Mouse (Mus musculus) forebrain, embryonic 15.5 days (tissue): Measurements from ENCODE around the gene Sik3. TPM values are rescaled to one million over a fixed set of nuclear protein-coding genes. Genes with fewer than 3 reads are reported as not detected.
A peak's percentile ranks its signal among the peaks of the same experiment; 100 is the strongest.

Source experiments
- ATAC-seq: fragments of 200-750 bp; cut with Nextera tagmentation; replicated peaks from 2 replicates; pipeline ENCODE4 v1.8.0; 2017; ENCODE audit warnings: mild to moderate bottlenecking, moderate TSS enrichment, moderate library complexity
- H3K27ac ChIP-seq: fragments of 300-500 bp; sonication (generic); replicated peaks from 2 replicates; pipeline ENCODE4 v1.5.1; 2015; ENCODE audit warnings: mild to moderate bottlenecking, inconsistent platforms
- H3K27me3 ChIP-seq: fragments of 300-500 bp; sonication (generic); 2 replicates; pipeline ENCODE4 v1.6.1; 2015; ENCODE audit warnings: inconsistent platforms
- H3K36me3 ChIP-seq: fragments of 300-500 bp; sonication (generic); 2 replicates; pipeline ENCODE4 v1.6.1; 2015; ENCODE audit warnings: mild to moderate bottlenecking, inconsistent platforms
- H3K4me1 ChIP-seq: fragments of 300-500 bp; sonication (generic); 2 replicates; pipeline ENCODE4 v1.6.1; 2015; ENCODE audit warnings: inconsistent platforms
- H3K4me2 ChIP-seq: fragments of 300-500 bp; sonication (generic); replicated peaks from 2 replicates; pipeline ENCODE4 v1.6.1; 2015; ENCODE audit warnings: mild to moderate bottlenecking, inconsistent platforms
- H3K4me3 ChIP-seq: fragments of 300-500 bp; sonication (generic); 2 replicates; pipeline ENCODE4 v1.5.1; 2015; ENCODE audit warnings: mild to moderate bottlenecking, inconsistent platforms
- H3K9ac ChIP-seq: fragments of 300-500 bp; sonication (generic); replicated peaks from 2 replicates; pipeline ENCODE4 v1.6.1; 2015; ENCODE audit warnings: mild to moderate bottlenecking, inconsistent platforms
- H3K9me3 ChIP-seq: fragments of 300-500 bp; sonication (generic); 2 replicates; pipeline ENCODE4 v1.6.1; 2016; ENCODE audit warnings: inconsistent platforms
- WGBS: fragments of 180-500 bp; shearing (Covaris S2); methylation state at CpG from one replicate; pipeline ENCODE4 v1.1.7; 2015; ENCODE audit warnings: mixed read lengths; 5-methylcytosine and 5-hydroxymethylcytosine counted together
- polyA plus RNA-seq: library from polyadenylated mRNA; unstranded; fragments of >200 nt; fragmentation: Nextera tagmentation; extraction: Ambion mirVana; gene quantifications from 2 replicates; pipeline ENCODE4 v1.2.1, GENCODE M21; 2015

Gene Sik3
- polyA plus RNA-seq, 1 experiment from 2014 or later, result 9.2 TPM

DNA sequence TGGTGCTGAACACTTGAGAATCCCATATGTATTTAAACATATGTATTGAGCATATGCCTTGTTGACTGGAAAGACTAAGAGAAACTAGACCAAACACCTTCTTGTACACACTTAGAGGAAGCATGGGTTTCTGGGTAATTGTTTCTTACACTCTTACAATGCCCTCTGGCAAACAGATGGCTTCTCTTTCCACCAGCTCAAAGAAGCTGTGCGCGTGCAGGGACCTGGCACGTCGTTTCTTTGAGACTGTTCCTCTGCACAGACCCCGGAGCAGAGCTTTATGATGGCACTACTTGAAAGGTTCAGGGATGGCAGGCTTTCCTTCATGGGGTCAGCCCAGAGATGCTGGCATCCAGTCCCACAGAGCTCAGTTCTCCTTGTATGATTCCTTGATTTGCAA, 176.3 kb downstream of the Sik3 start:
- H3K9ac ChIP-seq, result no peak overlapping the region
- H3K4me1 ChIP-seq, result peaks cover 9% of the 10 kb centered on the region
- H3K27me3 ChIP-seq, result no peaks in the 10 kb centered on the region
- no peak overlapping the region for H3K4me3 ChIP-seq
- peak overlapping the region; percentile 40; the same call in 1 of the 2 replicates for H3K27ac ChIP-seq
- no peak overlapping the region for H3K4me2 ChIP-seq
- H3K9me3 ChIP-seq, result no peaks in the 10 kb centered on the region
- H3K36me3 ChIP-seq, result no peaks in the 10 kb centered on the region
- WGBS, result 41% methylated on average over 5 of the region's 5 CpGs
- ATAC-seq, result peak; percentile 13; the same call in 1 of the 2 replicates

DNA sequence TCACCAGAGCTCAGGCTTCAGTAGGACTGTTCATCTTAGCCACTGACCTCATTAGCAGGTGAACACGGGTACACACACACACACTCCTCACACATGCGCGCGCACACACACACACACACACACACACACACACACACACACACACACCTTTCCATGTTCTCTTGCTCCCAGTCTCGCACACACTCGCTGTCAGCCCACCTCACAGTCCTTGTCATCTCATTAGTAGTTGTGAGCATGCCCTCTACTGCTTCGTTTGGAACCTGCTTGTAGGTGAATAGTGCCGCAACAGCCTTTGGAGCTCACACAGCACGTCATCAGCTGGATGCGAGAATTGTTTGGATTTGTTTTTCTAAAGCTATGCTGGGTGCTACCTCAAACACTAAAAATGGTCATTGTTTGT, 176.8 kb downstream of the Sik3 start:
- Histone ChIP-seq H3K4me2 (no peak overlapping the region), H3K9ac (no peak overlapping the region), H3K4me1 (peaks cover 9% of the 10 kb centered on the region), H3K27ac (peak overlapping the region; percentile 40; the same call in 1 of the 2 replicates), H3K27me3 (no peaks in the 10 kb centered on the region), H3K4me3 (no peak overlapping the region), H3K9me3 (no peaks in the 10 kb centered on the region), H3K36me3 (no peaks in the 10 kb centered on the region)
- 74% methylated on average over 10 of the region's 10 CpGs for WGBS
- 0 out of 2 replicates have a peak, but pooled peaks have one; percentile 35 for ATAC-seq

DNA sequence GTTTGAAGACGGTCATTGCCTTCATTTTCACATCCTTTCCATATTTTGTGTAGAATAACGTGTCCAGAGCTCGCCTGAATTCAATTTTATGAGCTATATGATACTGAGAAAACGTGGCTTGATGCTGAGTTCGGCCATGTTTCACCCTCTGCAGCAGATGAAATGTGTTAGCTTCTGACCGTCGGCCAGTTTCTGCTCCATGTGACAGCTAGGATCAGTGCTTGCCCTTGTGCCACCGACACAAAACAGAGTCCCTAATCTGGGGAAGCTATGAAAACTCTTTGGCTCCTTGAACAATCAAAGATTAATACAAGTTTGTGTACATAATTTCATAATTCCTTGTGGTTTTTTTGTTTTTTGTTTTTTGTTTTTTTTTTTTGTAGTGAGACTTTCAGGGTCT, 178.6 kb downstream of the Sik3 start:
- Histone ChIP-seq H3K27me3 (no peaks in the 10 kb centered on the region), H3K9me3 (no peaks in the 10 kb centered on the region), H3K4me1 (peaks cover 9% of the 10 kb centered on the region), H3K9ac (no peak overlapping the region), H3K4me3 (no peak overlapping the region), H3K36me3 (peaks cover 4% of the 10 kb centered on the region; the same call in 1 of the 2 replicates), H3K4me2 (no peak overlapping the region), H3K27ac (no peak overlapping the region)
- WGBS, result 80% methylated on average over 8 of the region's 8 CpGs
- ATAC-seq, result no peak

DNA sequence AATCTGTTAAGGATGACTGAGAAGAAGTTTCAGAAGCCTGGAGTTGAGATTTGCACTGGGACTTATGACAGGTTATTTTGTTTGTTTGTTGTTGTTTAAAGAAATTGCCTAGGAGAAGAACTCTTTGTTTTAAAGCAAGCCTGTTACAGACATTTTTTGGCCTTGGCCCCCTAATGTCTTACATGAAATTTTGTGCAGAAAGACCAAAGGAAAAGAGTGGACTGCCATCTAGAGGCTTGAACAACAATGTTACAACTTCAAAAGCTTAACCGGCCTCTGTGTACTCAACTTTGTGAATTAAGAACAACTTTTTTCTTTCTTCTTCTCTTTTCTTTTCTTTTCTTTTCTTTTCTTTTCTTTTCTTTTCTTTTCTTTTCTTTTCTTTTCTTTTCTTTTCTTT, 179.0 kb downstream of the Sik3 start:
- H3K27me3 ChIP-seq, result no peaks in the 10 kb centered on the region
- H3K36me3 ChIP-seq, result peaks cover 4% of the 10 kb centered on the region; the same call in 1 of the 2 replicates
- H3K4me1 ChIP-seq, result peaks cover 9% of the 10 kb centered on the region
- no peak for ATAC-seq
- no peak overlapping the region for H3K4me2 ChIP-seq
- WGBS, result 31% methylated on average over 1 of the region's 1 CpGs
- no peak overlapping the region for H3K9ac ChIP-seq
- H3K4me3 ChIP-seq, result no peak overlapping the region
- no peaks in the 10 kb centered on the region for H3K9me3 ChIP-seq
- H3K27ac ChIP-seq, result no peak overlapping the region

DNA sequence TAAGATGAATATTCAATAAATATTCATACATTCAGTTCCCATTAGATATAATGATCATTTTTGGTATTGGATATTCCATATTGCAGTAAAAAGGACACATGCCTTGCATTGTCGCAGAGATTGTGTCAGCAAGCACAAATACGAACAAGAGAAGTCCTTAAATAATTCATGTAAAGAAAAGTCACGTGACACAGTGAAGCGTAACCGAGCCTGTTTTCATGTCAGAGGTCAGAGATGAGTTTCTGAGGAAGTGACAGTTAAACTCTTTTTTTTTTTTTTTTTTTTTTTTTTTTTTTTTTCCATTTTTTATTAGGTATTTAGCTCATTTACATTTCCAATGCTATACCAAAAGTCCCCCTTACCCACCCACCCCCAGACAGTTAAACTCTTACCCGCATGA, 180.0 kb downstream of the Sik3 start:
- Histone ChIP-seq H3K36me3 (peaks cover 4% of the 10 kb centered on the region; the same call in 1 of the 2 replicates), H3K9ac (no peak overlapping the region), H3K9me3 (no peaks in the 10 kb centered on the region), H3K4me1 (peaks cover 9% of the 10 kb centered on the region), H3K4me3 (no peak overlapping the region), H3K27ac (no peak overlapping the region), H3K27me3 (no peaks in the 10 kb centered on the region), H3K4me2 (no peak overlapping the region)
- 90% methylated on average over 6 of the region's 6 CpGs for WGBS
- ATAC-seq, result no peak

DNA sequence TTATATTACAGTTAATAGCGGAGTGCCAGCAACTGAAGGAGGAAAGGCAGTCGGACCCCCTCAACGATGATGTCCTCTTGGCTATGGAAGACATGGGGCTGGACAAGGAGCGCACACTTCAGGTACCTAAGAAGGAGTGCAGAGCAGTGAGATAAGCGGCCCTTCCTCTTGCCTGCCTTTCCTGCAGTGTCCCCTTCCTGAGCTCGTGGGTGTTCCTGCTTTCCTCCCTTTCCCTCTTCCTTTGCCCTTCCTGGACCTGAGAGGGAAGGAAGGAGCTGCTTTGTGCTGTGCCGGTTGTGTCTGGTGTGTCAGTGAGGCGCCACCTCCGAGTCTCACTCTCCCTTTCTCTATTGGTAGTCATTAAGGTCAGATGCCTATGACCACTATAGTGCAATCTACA, 182.2 kb downstream of the Sik3 start:
- H3K9me3 ChIP-seq, result no peaks in the 10 kb centered on the region
- no peak overlapping the region for H3K9ac ChIP-seq
- H3K4me3 ChIP-seq, result no peak overlapping the region
- WGBS, result 89% methylated on average over 9 of the region's 9 CpGs
- H3K27ac ChIP-seq, result no peak overlapping the region
- no peak for ATAC-seq
- H3K36me3 ChIP-seq, result peaks cover 14% of the 10 kb centered on the region
- H3K27me3 ChIP-seq, result no peaks in the 10 kb centered on the region
- H3K4me1 ChIP-seq, result no peaks in the 10 kb centered on the region
- no peak overlapping the region for H3K4me2 ChIP-seq

DNA sequence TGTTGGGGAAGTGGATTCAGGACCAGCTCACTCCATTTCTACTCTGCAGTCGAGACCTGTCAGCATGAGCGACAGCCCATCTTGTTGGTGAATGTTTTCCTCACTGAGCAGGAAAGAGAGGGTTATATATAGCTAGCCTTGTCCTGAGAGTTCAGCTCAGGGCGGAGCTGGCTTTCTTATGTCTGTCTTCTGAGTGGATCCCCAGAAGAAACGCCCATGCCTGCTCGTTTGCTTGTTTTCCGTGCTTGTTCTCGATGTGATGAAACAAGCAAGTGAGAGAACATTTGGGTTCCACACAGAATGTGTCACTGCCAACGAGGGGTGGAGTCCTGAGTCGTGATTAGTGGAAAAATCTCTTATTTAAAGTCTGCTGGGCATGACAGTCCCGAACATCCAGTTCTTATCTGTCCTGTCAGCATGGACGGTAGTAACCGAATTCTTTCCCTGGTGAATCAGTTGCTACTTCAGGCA, 184.1 kb downstream of the Sik3 start:
- Histone ChIP-seq H3K4me2 (no peak overlapping the region), H3K27ac (no peak overlapping the region), H3K27me3 (no peaks in the 10 kb centered on the region), H3K36me3 (peaks cover 19% of the 10 kb centered on the region), H3K4me1 (no peaks in the 10 kb centered on the region), H3K4me3 (no peak overlapping the region), H3K9ac (no peak overlapping the region), H3K9me3 (no peaks in the 10 kb centered on the region)
- 83% methylated on average over 12 of the region's 12 CpGs for WGBS
- no peak for ATAC-seq

DNA sequence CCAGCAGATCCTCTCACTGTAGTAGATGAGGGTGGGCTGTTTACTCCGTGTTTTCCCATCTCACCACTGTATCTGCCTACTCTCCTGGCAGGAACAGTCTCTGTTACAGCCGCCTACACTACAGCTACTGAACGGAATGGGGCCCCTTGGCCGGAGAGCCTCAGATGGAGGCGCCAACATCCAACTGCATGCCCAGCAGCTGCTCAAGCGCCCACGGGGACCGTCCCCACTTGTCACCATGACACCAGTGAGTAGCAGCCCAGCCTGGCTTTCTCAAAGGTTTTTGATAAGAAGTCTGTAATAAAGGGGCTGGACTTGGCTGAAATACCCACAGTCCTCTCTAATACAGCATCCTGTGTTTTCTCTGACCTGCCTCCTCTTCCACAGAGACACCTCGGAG, 185.8 kb downstream of the Sik3 start:
- H3K9me3 ChIP-seq, result no peaks in the 10 kb centered on the region
- H3K27ac ChIP-seq, result no peak overlapping the region
- H3K27me3 ChIP-seq, result no peaks in the 10 kb centered on the region
- no peaks in the 10 kb centered on the region for H3K4me1 ChIP-seq
- 82% methylated on average over 9 of the region's 9 CpGs for WGBS
- ATAC-seq, result no peak
- no peak overlapping the region for H3K9ac ChIP-seq
- H3K36me3 ChIP-seq, result peaks cover 25% of the 10 kb centered on the region
- H3K4me2 ChIP-seq, result no peak overlapping the region
- no peak overlapping the region for H3K4me3 ChIP-seq

DNA sequence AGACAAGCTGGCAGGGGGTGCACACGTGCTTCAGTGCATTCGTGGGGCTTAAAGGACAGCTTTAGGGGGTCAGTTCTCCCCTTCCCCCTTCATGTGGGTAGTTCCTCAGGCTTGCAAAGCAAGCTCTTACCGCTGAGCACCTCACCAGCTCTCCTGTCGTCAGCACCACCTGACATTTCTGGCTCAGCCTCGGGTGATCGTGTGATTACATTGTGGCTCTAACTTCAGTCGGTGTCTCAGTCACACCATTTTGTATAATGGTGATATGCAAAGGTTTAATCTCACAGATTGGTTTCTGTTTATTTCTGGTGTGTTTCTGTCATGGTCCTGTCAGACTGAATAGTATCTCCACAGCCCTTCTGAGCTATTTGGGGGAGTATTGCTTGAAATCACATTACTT, 186.3 kb downstream of the Sik3 start:
- 81% methylated on average over 7 of the region's 7 CpGs for WGBS
- Histone ChIP-seq H3K4me1 (no peaks in the 10 kb centered on the region), H3K36me3 (peaks cover 25% of the 10 kb centered on the region), H3K27me3 (no peaks in the 10 kb centered on the region), H3K4me2 (no peak overlapping the region), H3K9ac (no peak overlapping the region), H3K9me3 (no peaks in the 10 kb centered on the region), H3K27ac (no peak overlapping the region), H3K4me3 (no peak overlapping the region)
- ATAC-seq, result no peak

DNA sequence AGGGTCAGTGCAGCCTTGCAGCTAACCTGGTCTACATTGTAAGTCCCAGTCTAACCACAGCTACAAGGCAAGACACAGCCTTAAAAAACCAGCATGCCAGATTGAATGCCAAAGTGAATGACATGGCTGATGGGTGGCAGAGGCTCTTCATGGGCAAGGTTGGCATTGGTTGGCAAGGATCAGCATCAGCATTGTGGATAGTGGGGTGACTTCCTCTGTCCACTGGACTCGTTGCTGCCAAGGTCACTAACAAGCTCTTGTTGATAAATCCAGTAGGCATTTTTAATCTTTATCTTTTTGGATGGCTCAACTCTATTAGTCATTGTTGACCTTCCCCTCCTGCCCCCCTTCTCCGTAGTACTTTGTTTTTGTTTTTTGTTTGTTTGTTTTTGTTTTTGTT, 187.0 kb downstream of the Sik3 start:
- Histone ChIP-seq H3K4me3 (no peak overlapping the region), H3K36me3 (peaks cover 25% of the 10 kb centered on the region), H3K9me3 (no peaks in the 10 kb centered on the region), H3K27ac (no peak overlapping the region), H3K4me2 (no peak overlapping the region), H3K27me3 (no peaks in the 10 kb centered on the region), H3K9ac (no peak overlapping the region), H3K4me1 (no peaks in the 10 kb centered on the region)
- 96% methylated on average over 2 of the region's 2 CpGs for WGBS
- ATAC-seq, result no peak

DNA sequence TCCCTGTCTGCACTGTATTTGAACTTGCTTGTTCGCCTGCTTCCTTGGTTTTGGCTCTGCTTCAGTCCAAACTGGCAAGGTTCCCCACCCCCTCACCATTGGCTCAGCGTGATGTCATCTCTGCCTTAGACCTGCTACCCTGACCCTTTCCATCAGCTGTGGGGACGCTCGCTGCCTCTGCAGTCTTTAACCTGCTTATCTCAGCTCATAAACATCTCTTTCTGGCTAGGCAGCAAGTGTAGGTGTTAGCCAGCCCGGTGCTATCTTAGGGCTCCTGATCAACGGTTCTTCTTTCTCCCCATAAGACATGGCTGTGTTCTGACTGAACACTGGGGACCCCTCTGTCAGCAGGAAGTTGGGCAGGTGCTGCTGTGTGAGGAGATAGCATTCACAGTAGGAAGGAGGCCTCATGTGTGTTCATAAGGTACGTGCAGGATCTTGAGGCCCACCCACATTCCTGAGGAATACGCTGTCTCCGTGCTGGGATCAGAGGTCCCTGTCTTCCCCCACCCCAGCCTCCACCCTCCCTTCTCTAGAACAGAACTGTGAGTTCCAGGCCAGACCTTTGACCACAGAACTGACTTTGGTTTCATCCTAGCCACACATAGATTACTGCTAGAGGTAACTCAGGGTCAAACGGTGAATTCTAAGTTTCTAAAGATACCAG, 194.3 kb downstream of the Sik3 start:
- H3K9me3 ChIP-seq, result no peaks in the 10 kb centered on the region
- ATAC-seq, result no peak
- 90% methylated on average over 10 of the region's 10 CpGs for WGBS
- H3K4me3 ChIP-seq, result no peak overlapping the region
- no peaks in the 10 kb centered on the region for H3K27me3 ChIP-seq
- H3K36me3 ChIP-seq, result peaks cover 16% of the 10 kb centered on the region
- no peaks in the 10 kb centered on the region for H3K4me1 ChIP-seq
- no peak overlapping the region for H3K9ac ChIP-seq
- no peak overlapping the region for H3K4me2 ChIP-seq
- H3K27ac ChIP-seq, result no peak overlapping the region

DNA sequence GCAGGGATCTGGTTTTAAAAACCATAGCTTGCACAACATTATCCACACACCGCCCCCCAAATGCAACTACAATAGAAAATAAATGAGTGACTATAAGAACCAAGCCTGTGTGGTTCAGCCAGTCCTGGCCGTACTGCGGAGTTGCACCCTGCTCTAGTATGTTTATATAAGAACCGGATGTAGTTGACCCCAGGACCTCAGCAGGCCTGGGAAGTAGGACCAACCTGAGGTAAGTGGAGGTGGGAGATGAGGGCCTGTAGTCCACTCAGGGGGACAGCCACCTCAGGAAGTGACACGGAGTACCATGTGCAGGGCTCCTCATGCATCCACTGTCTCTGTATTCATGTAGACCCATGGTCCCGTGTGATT, 194.9 kb downstream of the Sik3 start:
- no peak for ATAC-seq
- H3K9me3 ChIP-seq, result no peaks in the 10 kb centered on the region
- H3K36me3 ChIP-seq, result peaks cover 17% of the 10 kb centered on the region; the same call in 1 of the 2 replicates
- 97% methylated on average over 6 of the region's 6 CpGs for WGBS
- no peaks in the 10 kb centered on the region for H3K4me1 ChIP-seq
- H3K27ac ChIP-seq, result no peak overlapping the region
- no peak overlapping the region for H3K4me2 ChIP-seq
- H3K9ac ChIP-seq, result no peak overlapping the region
- H3K27me3 ChIP-seq, result no peaks in the 10 kb centered on the region
- no peak overlapping the region for H3K4me3 ChIP-seq

DNA sequence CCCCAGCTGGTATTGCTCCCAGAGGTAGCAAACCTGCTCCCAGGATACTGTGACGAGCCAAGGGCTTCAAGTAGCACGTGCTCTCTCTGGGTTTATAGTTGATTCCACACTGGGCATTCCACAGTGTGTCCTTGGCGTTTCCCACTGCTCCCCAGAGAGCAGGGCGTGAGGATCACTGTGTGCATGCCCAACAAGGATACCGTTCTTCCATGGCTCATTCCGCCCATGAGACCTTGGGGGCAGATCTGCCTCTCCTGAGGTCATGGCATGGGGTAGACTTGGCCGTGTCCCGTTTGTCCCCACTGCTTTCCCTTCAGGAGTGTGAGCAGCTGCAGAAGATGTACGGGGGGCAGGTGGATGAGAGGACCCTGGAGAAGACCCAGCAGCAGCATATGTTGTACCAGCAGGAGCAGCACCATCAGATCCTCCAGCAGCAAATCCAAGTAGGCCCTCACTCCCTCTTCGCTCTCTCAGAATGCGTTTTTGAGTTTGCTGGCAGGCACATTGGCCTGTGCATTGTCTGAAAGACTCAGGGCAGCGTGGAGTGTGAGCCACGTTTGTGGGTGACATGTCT, 195.9 kb downstream of the Sik3 start:
- Histone ChIP-seq H3K4me3 (no peak overlapping the region), H3K9ac (no peak overlapping the region), H3K9me3 (no peaks in the 10 kb centered on the region), H3K27me3 (no peaks in the 10 kb centered on the region), H3K4me2 (no peak overlapping the region), H3K36me3 (peaks cover 19% of the 10 kb centered on the region; the same call in 1 of the 2 replicates), H3K27ac (no peak overlapping the region), H3K4me1 (no peaks in the 10 kb centered on the region)
- WGBS, result 91% methylated on average over 13 of the region's 13 CpGs
- no peak for ATAC-seq
